Mouse (Mus musculus) C2C12 (cell line): ENCODE data around the gene Terf2. TPM values are rescaled to one million over a fixed set of nuclear protein-coding genes. Genes with fewer than 3 reads are reported as not detected.

Experiments
- H3K27me3 ChIP-seq: one replicate; pipeline ENCODE4 v1.6.1; 2011; ENCODE audit not compliant: control insufficient read depth, insufficient read depth, insufficient read length
- H3K36me3 ChIP-seq: one replicate; pipeline ENCODE4 v1.6.1; 2011; ENCODE audit not compliant: control insufficient read depth, insufficient read depth
- H3K4me3 ChIP-seq: one replicate; pipeline ENCODE4 v1.5.1; 2011; ENCODE audit warnings: mild to moderate bottlenecking, control low read depth; ENCODE audit not compliant: poor library complexity, insufficient read depth, severe bottlenecking
- H3K79me2 ChIP-seq: one replicate; pipeline ENCODE4 v1.6.1; 2011; ENCODE audit not compliant: control insufficient read depth, insufficient read depth
- H3K79me3 ChIP-seq: one replicate; pipeline ENCODE4 v1.6.1; 2011; ENCODE audit warnings: low read depth, control low read depth
- H3ac ChIP-seq: one replicate; pipeline ENCODE3; 2011; ENCODE audit warnings: low read depth; ENCODE audit not compliant: control insufficient read depth, insufficient read length
- CEBPB ChIP-seq: IDR thresholded peaks from one replicate; pipeline ENCODE4 v1.6.1; 2011; ENCODE audit warnings: low read depth, mild to moderate bottlenecking, control low read depth, moderate library complexity
- CTCF ChIP-seq: IDR thresholded peaks from one replicate; pipeline ENCODE4 v1.5.1; 2011; ENCODE audit not compliant: control insufficient read depth, insufficient read depth, insufficient read length
- FOSL1 ChIP-seq: IDR thresholded peaks from one replicate; pipeline ENCODE4 v1.8.0; 2011; ENCODE audit warnings: mild to moderate bottlenecking, low read length; ENCODE audit not compliant: poor library complexity, insufficient read depth, severe bottlenecking
- MAX ChIP-seq: IDR thresholded peaks from one replicate; pipeline ENCODE4 v1.6.1; 2011; ENCODE audit warnings: mild to moderate bottlenecking, control low read depth
- MYOD1 ChIP-seq: IDR thresholded peaks from one replicate; pipeline ENCODE4 v1.6.1; 2011; ENCODE audit warnings: low read depth; ENCODE audit not compliant: control insufficient read depth, insufficient read length
- MYOG ChIP-seq: IDR thresholded peaks from one replicate; pipeline ENCODE4 v1.6.1; 2011; ENCODE audit not compliant: control insufficient read depth, insufficient read length; ENCODE audit errors: extremely low read depth
- USF1 ChIP-seq: IDR thresholded peaks from one replicate; pipeline ENCODE4 v1.6.1; 2011; ENCODE audit warnings: low read depth, mild to moderate bottlenecking, control low read depth, moderate library complexity
- polyA plus RNA-seq: library from polyadenylated mRNA; unstranded; fragments of >200 nt; fragmentation: generic; extraction: Trizol; gene quantifications from one replicate; pipeline ENCODE4 v1.2.1, GENCODE M21; 2012; ENCODE audit warnings: missing spikeins

Gene Terf2
- polyA plus RNA-seq, 1 experiment, result 15.8 TPM

- TF ChIP-seq USF1 (no peak), CTCF (peak; percentile 70), CEBPB (peak; percentile 45)
- H3K79me2 ChIP-seq, result no peaks in the 10 kb centered on the region
- no peaks in the 10 kb centered on the region for H3K79me3 ChIP-seq
- no peaks in the 10 kb centered on the region for H3K36me3 ChIP-seq
- no peak overlapping the region for H3ac ChIP-seq
- no peak overlapping the region for H3K4me3 ChIP-seq
- H3K27me3 ChIP-seq, result no peaks in the 10 kb centered on the region
Measured at GRCm38 (mm10) chr8:107104547-107104946, 8.2 kb upstream of the Terf2 start.

DNA sequence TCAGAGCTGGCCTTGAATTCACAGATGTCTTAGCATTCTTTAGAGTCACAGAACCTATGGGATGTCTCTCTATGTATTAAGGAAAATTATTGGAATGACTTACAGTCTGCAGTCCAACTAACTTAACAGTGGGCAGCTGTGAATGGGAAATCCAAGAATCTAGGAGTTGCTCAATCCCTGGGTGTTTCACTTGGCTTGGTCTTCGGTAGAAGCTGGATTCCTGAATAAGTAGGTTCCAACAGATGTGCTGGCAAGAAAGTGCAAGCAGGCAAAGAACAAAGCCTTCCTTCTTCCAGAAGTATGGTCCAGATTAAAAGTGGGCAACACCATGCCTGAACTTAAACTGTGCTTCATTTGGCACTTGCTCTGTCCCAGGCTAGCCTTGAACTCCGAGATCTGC lies 4.3 kb upstream of the Terf2 start:
- Histone ChIP-seq H3K36me3 (no peaks in the 10 kb centered on the region), H3K27me3 (no peaks in the 10 kb centered on the region), H3K79me2 (peaks cover 14% of the 10 kb centered on the region), H3K79me3 (peaks cover 5% of the 10 kb centered on the region), H3K4me3 (no peak overlapping the region), H3ac (no peak overlapping the region)
- no peak for TF ChIP-seq USF1

DNA sequence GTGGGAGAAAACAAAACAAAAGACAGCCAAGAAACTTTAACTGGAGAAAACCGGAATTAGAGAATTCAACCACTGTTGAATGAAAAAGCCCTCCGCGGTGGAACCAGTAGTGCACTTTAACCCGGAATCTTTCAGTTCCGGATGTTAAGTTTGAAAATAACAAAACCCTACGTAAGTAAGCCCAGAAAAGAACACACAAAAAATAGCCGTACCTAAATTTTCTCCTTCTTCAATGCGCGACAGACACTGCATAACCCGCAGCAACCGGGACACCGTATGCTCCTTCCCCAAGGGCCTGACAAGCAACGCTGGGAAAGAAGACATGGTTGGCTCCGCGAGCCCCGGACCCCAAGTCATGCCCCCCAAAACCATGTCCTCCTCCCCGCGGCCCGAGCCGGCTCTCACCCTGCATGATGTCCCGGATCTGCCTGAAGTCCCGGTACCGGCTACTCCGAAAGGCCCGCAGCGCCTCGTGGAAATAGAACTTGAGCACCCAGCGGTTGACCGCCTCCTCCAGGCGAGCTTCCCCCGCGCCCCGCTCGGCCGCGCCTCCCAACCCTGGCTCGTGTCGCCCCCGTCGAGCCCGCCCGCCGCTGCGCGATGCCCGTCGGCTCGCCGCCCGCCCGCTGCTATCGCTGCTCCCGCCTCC lies 506 bp downstream of the Terf2 start:
- H3K36me3 ChIP-seq, result peaks cover 31% of the 10 kb centered on the region
- peak overlapping the region; percentile 82 for H3K4me3 ChIP-seq
- peaks cover 62% of the 10 kb centered on the region for H3K79me2 ChIP-seq
- no peaks in the 10 kb centered on the region for H3K27me3 ChIP-seq
- peaks cover 49% of the 10 kb centered on the region for H3K79me3 ChIP-seq
- no peak for TF ChIP-seq MYOG
- TF ChIP-seq USF1, result no peak
- TF ChIP-seq MYOD1, result no peak
- TF ChIP-seq FOSL1, result no peak
- TF ChIP-seq CTCF, result no peak
- no peak for TF ChIP-seq CEBPB
- TF ChIP-seq MAX, result no peak
- peak overlapping the region; percentile 67 for H3ac ChIP-seq

DNA sequence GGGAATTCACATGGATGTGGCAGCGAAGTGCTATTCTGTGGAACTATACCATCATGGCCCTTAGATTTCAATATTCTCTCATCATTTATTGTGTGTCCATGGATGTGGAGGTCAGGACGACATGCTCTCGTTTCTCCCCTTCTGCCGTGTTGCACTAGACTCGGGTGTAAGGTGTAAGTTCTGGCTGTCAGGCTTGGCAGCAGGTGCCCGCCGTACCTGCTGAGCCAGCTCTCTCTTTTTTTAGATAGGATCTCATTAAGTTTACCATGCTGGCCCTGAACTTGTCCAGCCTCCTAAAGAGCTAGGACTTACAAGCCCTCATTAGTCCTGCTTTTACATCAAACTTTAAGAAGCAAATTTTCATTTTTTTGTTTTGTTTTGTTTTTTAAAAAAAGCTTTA lies 5.8 kb downstream of the Terf2 start:
- peaks cover 46% of the 10 kb centered on the region for H3K36me3 ChIP-seq
- no peak for TF ChIP-seq CTCF
- TF ChIP-seq FOSL1, result no peak
- no peak for TF ChIP-seq MYOG
- no peak for TF ChIP-seq USF1
- TF ChIP-seq MAX, result no peak
- TF ChIP-seq MYOD1, result no peak
- no peak for TF ChIP-seq CEBPB

GRCm38 (mm10) chr8:107088526-107089063 lies 7.8 kb downstream of the Terf2 start:
- TF ChIP-seq USF1, result no peak
- TF ChIP-seq MYOG, result no peak
- no peak for TF ChIP-seq MAX
- no peak for TF ChIP-seq CEBPB
- no peak for TF ChIP-seq CTCF
- no peak for TF ChIP-seq MYOD1
- TF ChIP-seq FOSL1, result no peak
- peaks cover 42% of the 10 kb centered on the region for H3K36me3 ChIP-seq

More for the DNA sequence above, 5.8 kb downstream of the Terf2 start:
- Histone ChIP-seq H3K4me3 (no peak overlapping the region), H3ac (no peak overlapping the region), H3K79me2 (peaks cover 93% of the 10 kb centered on the region), H3K27me3 (no peaks in the 10 kb centered on the region), H3K79me3 (peaks cover 71% of the 10 kb centered on the region)

DNA sequence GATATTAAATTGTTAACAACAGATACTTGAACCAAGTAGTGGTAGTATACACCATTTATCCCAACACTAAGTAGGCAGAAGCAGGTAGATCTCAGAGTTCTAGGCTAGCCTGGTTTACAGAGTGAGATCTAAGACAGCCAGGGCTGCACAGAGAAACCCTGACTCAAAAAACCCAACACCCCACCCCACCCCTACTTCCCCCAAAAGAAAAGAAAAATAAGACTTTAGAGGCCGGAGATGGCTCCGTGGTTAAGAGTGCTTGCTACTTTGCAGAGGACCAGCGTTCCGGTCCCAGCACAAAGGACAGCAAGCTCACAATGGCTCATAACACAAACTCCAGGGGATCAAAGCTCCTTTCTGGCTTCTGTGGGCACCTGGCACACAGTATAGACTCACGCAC lies 10.3 kb downstream of the Terf2 start:
- TF ChIP-seq FOSL1, result no peak
- TF ChIP-seq MYOG, result no peak
- TF ChIP-seq USF1, result no peak
- TF ChIP-seq MYOD1, result no peak
- TF ChIP-seq CEBPB, result no peak
- TF ChIP-seq MAX, result no peak
- no peak for TF ChIP-seq CTCF
- Histone ChIP-seq H3K27me3 (no peaks in the 10 kb centered on the region), H3K4me3 (no peak overlapping the region), H3K79me3 (peaks cover 31% of the 10 kb centered on the region), H3ac (no peak overlapping the region), H3K79me2 (peaks cover 52% of the 10 kb centered on the region), H3K36me3 (peaks cover 46% of the 10 kb centered on the region)

More at GRCm38 (mm10) chr8:107088526-107089063, 7.8 kb downstream of the Terf2 start:
- Histone ChIP-seq H3K4me3 (no peak overlapping the region), H3ac (no peak overlapping the region), H3K27me3 (no peaks in the 10 kb centered on the region), H3K79me3 (peaks cover 53% of the 10 kb centered on the region), H3K79me2 (peaks cover 78% of the 10 kb centered on the region)
